Mouse (Mus musculus): ENCODE results near the gene Leprot.

Leprot gene

GRCm38 (mm10) chr4:101669161-101669560 is 21.6 kb downstream of the Leprot start:
- DNase-seq, result no peak

GRCm38 (mm10) chr4:101669811-101670210 is 22.3 kb downstream of the Leprot start:
- no peak for DNase-seq

GRCm38 (mm10) chr4:101674790-101675189 is 27.3 kb downstream of the Leprot start:
- peak in 1 of 2 experiments; percentile 34 for DNase-seq

GRCm38 (mm10) chr4:101675726-101676125 is 28.2 kb downstream of the Leprot start:
- DNase-seq, result peak; percentile 44 to 62

GRCm38 (mm10) chr4:101682620-101683019 is 35.1 kb downstream of the Leprot start:
- no peak for DNase-seq

- DNase-seq, result no peak
Observed at GRCm38 (mm10) chr4:101683086-101683485, 35.6 kb downstream of the Leprot start.

- no peak for DNase-seq
Observed at GRCm38 (mm10) chr4:101684821-101685220, 37.3 kb downstream of the Leprot start.

- no peak for DNase-seq
Observed at GRCm38 (mm10) chr4:101686227-101686810, 38.8 kb downstream of the Leprot start.

GRCm38 (mm10) chr4:101689241-101689640 is 41.7 kb downstream of the Leprot start:
- DNase-seq, result no peak

- no peak for DNase-seq
Observed at GRCm38 (mm10) chr4:101689645-101690044, 42.1 kb downstream of the Leprot start.

- peak in 1 of 2 experiments; percentile 27 for DNase-seq
Observed at GRCm38 (mm10) chr4:101692892-101693291, 45.4 kb downstream of the Leprot start.

GRCm38 (mm10) chr4:101694529-101694928 is 47.0 kb downstream of the Leprot start:
- no peak for DNase-seq

GRCm38 (mm10) chr4:101697236-101697635 is 49.7 kb downstream of the Leprot start:
- no peak for DNase-seq

- DNase-seq, result peak in 1 of 2 experiments; percentile 13
Observed at GRCm38 (mm10) chr4:101699423-101699822, 51.9 kb downstream of the Leprot start.

GRCm38 (mm10) chr4:101700892-101701640 is 53.5 kb downstream of the Leprot start:
- no peak for DNase-seq

GRCm38 (mm10) chr4:101705325-101705724 is 57.8 kb downstream of the Leprot start:
- DNase-seq, result no peak

- no peak for DNase-seq
Observed at GRCm38 (mm10) chr4:101707234-101707633, 59.7 kb downstream of the Leprot start.

GRCm38 (mm10) chr4:101707953-101708352 is 60.4 kb downstream of the Leprot start:
- DNase-seq, result no peak
